Mouse (Mus musculus): ENCODE results near the gene Josd2. TPM values are rescaled to one million over a fixed set of nuclear protein-coding genes. Genes with fewer than 3 reads are reported as not detected.

Gene Josd2
- polyA plus RNA-seq, 1 experiment from 2014 or later, result 174 TPM

GRCm38 (mm10) chr7:44468644-44469285, 985 bp downstream of the Josd2 start:
- Histone ChIP-seq H3K4me2 (ENCODE audit: low read depth, low read length) (peak overlapping the region; percentile 70), H3K36me3 (ENCODE audit: control insufficient read depth, insufficient read depth) (peaks cover 8% of the 10 kb centered on the region), H3K27ac (ENCODE audit: low read length) (peak overlapping the region; percentile 90), H3K9ac (ENCODE audit: low read depth, low read length) (peak overlapping the region; percentile 96), H3K4me3 (ENCODE audit: low read depth, low read length) (peak overlapping the region; percentile 97), H3K4me1 (ENCODE audit: control insufficient read depth, low read depth, low read length) (peaks cover 84% of the 10 kb centered on the region), H3K9me3 (replicated peaks; ENCODE audit: control insufficient read depth, low read length) (no peaks in the 10 kb centered on the region), H3K27me3 (ENCODE audit: control insufficient read depth, insufficient read depth, low read depth, low read length) (peaks cover 9% of the 10 kb centered on the region)
- 0 out of 2 replicates have a peak, but pooled peaks have one; percentile 10 for ATAC-seq (ENCODE audit: low read depth)
- 49% methylated on average over 15 of the region's 15 CpGs for WGBS (ENCODE audit: insufficient replicate concordance)

DNA sequence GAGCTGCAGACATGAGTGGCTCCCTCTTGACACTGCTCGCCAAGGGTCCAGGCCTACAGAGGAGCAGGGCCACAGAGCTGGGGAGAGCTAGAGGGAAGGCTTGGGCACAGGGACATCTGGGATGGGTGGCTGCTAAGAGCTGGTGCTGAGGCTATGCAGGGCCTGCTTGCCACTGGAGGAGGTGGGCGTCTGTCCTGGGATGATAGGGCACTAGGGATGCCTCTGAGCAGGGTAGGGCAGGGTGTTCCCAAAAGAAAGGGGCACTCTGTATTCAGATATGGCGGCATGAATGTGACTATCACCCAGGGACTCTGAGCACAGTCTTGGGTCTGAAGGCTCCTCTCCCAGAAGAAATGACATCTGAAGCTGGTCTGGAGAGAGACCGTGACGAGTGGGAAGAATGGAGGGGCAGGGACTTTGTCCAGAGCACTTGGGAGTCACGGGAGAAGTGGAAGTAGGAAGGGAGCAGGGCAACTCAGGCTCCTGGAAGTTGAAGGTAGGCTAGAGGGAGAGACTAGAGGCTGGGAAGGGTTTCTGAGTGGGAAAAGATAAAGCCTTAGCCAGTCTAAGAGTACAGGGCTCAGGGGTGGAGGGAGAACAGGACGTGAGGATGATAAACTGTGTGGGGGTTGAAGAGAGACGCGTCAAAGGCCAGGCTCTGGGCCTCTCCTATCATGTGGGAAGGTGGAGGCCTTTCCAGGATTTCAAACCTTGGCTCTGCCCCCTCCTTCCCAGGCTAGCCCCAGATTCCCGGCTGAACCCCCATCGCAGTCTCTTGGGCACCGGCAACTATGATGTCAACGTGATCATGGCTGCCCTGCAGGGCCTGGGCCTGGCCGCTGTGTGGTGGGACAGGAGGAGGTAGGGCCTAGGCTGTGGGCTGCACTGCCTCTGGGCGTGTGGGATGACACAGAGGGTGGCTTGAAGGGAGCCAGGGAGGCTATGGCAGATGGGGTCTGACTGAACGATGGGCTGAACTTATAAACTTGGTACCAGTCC, 2.2 kb downstream of the Josd2 start:
- H3K27ac ChIP-seq (ENCODE audit: low read length), result peak overlapping the region; percentile 90
- H3K9me3 ChIP-seq (replicated peaks; ENCODE audit: control insufficient read depth, low read length), result no peaks in the 10 kb centered on the region
- 55% methylated on average over 16 of the region's 16 CpGs for WGBS (ENCODE audit: insufficient replicate concordance)
- H3K27me3 ChIP-seq (ENCODE audit: control insufficient read depth, insufficient read depth, low read depth, low read length), result peaks cover 8% of the 10 kb centered on the region
- H3K4me1 ChIP-seq (ENCODE audit: control insufficient read depth, low read depth, low read length), result peaks cover 72% of the 10 kb centered on the region
- ATAC-seq (ENCODE audit: low read depth), result peak; percentile 51
- peaks cover 8% of the 10 kb centered on the region for H3K36me3 ChIP-seq (ENCODE audit: control insufficient read depth, insufficient read depth)
- peak overlapping the region; percentile 97 for H3K4me3 ChIP-seq (ENCODE audit: low read depth, low read length)
- H3K9ac ChIP-seq (ENCODE audit: low read depth, low read length), result peak overlapping the region; percentile 96
- H3K4me2 ChIP-seq (ENCODE audit: low read depth, low read length), result peak overlapping the region; percentile 70

GRCm38 (mm10) chr7:44470696-44471612, 3.2 kb downstream of the Josd2 start:
- Histone ChIP-seq H3K36me3 (ENCODE audit: control insufficient read depth, insufficient read depth) (peaks cover 8% of the 10 kb centered on the region), H3K9ac (ENCODE audit: low read depth, low read length) (peak overlapping the region; percentile 96), H3K27ac (ENCODE audit: low read length) (peak overlapping the region; percentile 90), H3K4me1 (ENCODE audit: control insufficient read depth, low read depth, low read length) (peaks cover 65% of the 10 kb centered on the region), H3K4me2 (ENCODE audit: low read depth, low read length) (peak overlapping the region; percentile 70), H3K27me3 (ENCODE audit: control insufficient read depth, insufficient read depth, low read depth, low read length) (peaks cover 18% of the 10 kb centered on the region), H3K9me3 (replicated peaks; ENCODE audit: control insufficient read depth, low read length) (no peaks in the 10 kb centered on the region), H3K4me3 (ENCODE audit: low read depth, low read length) (peak overlapping the region; percentile 97)
- WGBS (ENCODE audit: insufficient replicate concordance), result 72% methylated on average over 16 of the region's 16 CpGs
- no peak for ATAC-seq (ENCODE audit: low read depth)

DNA sequence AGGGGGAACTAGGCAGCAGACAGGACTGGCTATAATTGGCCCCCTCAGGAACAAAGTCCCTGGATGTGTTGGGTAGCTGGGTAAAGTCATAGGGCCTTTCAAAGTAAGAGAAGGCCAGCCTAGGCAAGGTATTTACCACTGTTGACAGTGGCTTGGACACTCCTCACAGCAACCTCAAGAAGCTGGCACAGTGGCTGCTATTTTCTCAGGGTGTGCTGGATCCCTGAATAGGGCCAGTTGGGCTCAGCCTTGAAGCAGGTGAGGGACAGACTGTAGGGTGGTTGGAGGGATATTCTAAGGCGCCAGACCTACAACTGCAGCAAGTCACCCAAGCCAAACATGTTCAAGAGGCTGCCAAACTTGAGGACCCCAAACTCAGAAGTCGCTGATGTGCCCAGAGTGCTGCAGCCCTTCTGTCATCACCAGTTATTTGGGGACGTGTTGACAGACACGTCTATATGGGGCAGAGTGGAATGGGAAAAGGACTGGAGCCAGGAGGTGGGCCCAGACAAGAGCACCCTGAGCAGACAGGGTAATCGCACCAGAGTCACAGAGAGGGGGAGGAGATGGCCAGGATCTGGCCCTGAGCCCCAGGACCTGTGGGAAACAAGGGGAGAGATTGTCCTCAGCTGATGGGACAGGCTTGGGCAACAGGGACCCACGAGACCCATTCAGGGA, 4.2 kb downstream of the Josd2 start:
- Histone ChIP-seq H3K27me3 (ENCODE audit: control insufficient read depth, insufficient read depth, low read depth, low read length) (peaks cover 23% of the 10 kb centered on the region), H3K27ac (ENCODE audit: low read length) (peak overlapping the region; percentile 90), H3K9me3 (replicated peaks; ENCODE audit: control insufficient read depth, low read length) (no peaks in the 10 kb centered on the region), H3K9ac (ENCODE audit: low read depth, low read length) (peak overlapping the region; percentile 31; the same call in 1 of the 2 replicates), H3K4me3 (ENCODE audit: low read depth, low read length) (no peak overlapping the region), H3K4me1 (ENCODE audit: control insufficient read depth, low read depth, low read length) (peaks cover 56% of the 10 kb centered on the region), H3K36me3 (ENCODE audit: control insufficient read depth, insufficient read depth) (peaks cover 8% of the 10 kb centered on the region), H3K4me2 (ENCODE audit: low read depth, low read length) (no peak overlapping the region)
- 53% methylated on average over 6 of the region's 6 CpGs for WGBS (ENCODE audit: insufficient replicate concordance)
- ATAC-seq (ENCODE audit: low read depth), result no peak

DNA sequence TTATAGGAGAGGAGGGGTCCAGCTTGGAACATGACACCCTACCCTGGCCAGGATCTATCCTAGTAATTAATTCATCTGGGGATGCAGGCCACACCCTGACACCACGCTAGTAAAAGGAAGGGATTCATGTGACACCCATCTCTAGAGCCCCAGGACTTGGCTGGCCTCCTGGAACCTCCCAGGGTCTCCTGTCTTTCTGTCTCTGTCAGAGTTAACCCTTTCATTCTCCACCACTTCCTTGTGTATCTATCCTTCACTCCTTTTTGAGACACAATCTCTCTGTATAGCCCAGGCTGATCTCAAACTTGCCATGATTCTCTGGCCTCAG, 4.7 kb downstream of the Josd2 start:
- H3K36me3 ChIP-seq (ENCODE audit: control insufficient read depth, insufficient read depth), result peaks cover 8% of the 10 kb centered on the region
- H3K4me3 ChIP-seq (ENCODE audit: low read depth, low read length), result no peak overlapping the region
- H3K4me2 ChIP-seq (ENCODE audit: low read depth, low read length), result no peak overlapping the region
- no peak for ATAC-seq (ENCODE audit: low read depth)
- H3K27ac ChIP-seq (ENCODE audit: low read length), result 0 out of 2 replicates have a peak overlapping the region, but pooled peaks have one; percentile 53
- WGBS (ENCODE audit: insufficient replicate concordance), result 36% methylated on average over 1 of the region's 1 CpGs
- H3K4me1 ChIP-seq (ENCODE audit: control insufficient read depth, low read depth, low read length), result peaks cover 51% of the 10 kb centered on the region
- H3K27me3 ChIP-seq (ENCODE audit: control insufficient read depth, insufficient read depth, low read depth, low read length), result peaks cover 27% of the 10 kb centered on the region
- no peaks in the 10 kb centered on the region for H3K9me3 ChIP-seq (replicated peaks; ENCODE audit: control insufficient read depth, low read length)
- H3K9ac ChIP-seq (ENCODE audit: low read depth, low read length), result peak overlapping the region; percentile 20; the same call in 1 of the 2 replicates

- 33% methylated on average over 9 of the region's 9 CpGs for WGBS (ENCODE audit: insufficient replicate concordance)
- H3K4me1 ChIP-seq (ENCODE audit: control insufficient read depth, low read depth, low read length), result peaks cover 50% of the 10 kb centered on the region
- ATAC-seq (ENCODE audit: low read depth), result no peak
- peaks cover 8% of the 10 kb centered on the region for H3K36me3 ChIP-seq (ENCODE audit: control insufficient read depth, insufficient read depth)
- H3K27me3 ChIP-seq (ENCODE audit: control insufficient read depth, insufficient read depth, low read depth, low read length), result peaks cover 32% of the 10 kb centered on the region
- H3K4me2 ChIP-seq (ENCODE audit: low read depth, low read length), result no peak overlapping the region
- no peak overlapping the region for H3K4me3 ChIP-seq (ENCODE audit: low read depth, low read length)
- H3K9me3 ChIP-seq (replicated peaks; ENCODE audit: control insufficient read depth, low read length), result no peaks in the 10 kb centered on the region
- peak overlapping the region; percentile 53; the same call in 1 of the 2 replicates for H3K27ac ChIP-seq (ENCODE audit: low read length)
- peak overlapping the region; percentile 51 for H3K9ac ChIP-seq (ENCODE audit: low read depth, low read length)
Measured at GRCm38 (mm10) chr7:44472961-44473646, 5.3 kb downstream of the Josd2 start.

- H3K27me3 ChIP-seq (ENCODE audit: control insufficient read depth, insufficient read depth, low read depth, low read length), result peaks cover 44% of the 10 kb centered on the region
- no peak overlapping the region for H3K9ac ChIP-seq (ENCODE audit: low read depth, low read length)
- H3K4me3 ChIP-seq (ENCODE audit: low read depth, low read length), result no peak overlapping the region
- no peaks in the 10 kb centered on the region for H3K9me3 ChIP-seq (replicated peaks; ENCODE audit: control insufficient read depth, low read length)
- peaks cover 40% of the 10 kb centered on the region for H3K4me1 ChIP-seq (ENCODE audit: control insufficient read depth, low read depth, low read length)
- ATAC-seq (ENCODE audit: low read depth), result no peak
- no peak overlapping the region for H3K4me2 ChIP-seq (ENCODE audit: low read depth, low read length)
- H3K27ac ChIP-seq (ENCODE audit: low read length), result no peak overlapping the region
- WGBS (ENCODE audit: insufficient replicate concordance), result 28% methylated on average over 4 of the region's 4 CpGs
- peaks cover 7% of the 10 kb centered on the region for H3K36me3 ChIP-seq (ENCODE audit: control insufficient read depth, insufficient read depth)
Measured at GRCm38 (mm10) chr7:44474419-44474818, 6.6 kb downstream of the Josd2 start.

Data from liver, embryonic 16.5 days (tissue).